Mouse (Mus musculus) lung, postnatal 0 days (tissue): Measurements from ENCODE around the gene Slc30a4.

Experiments
- CTCF ChIP-seq: IDR thresholded peaks from 2 replicates; pipeline ENCODE4 v1.5.1; 2016; ENCODE audit warnings: antibody characterized with exemption, mild to moderate bottlenecking
- EP300 ChIP-seq: IDR thresholded peaks from 2 replicates; pipeline ENCODE4 v1.6.1; 2016; ENCODE audit warnings: antibody characterized with exemption, mild to moderate bottlenecking, control low read depth

DNA sequence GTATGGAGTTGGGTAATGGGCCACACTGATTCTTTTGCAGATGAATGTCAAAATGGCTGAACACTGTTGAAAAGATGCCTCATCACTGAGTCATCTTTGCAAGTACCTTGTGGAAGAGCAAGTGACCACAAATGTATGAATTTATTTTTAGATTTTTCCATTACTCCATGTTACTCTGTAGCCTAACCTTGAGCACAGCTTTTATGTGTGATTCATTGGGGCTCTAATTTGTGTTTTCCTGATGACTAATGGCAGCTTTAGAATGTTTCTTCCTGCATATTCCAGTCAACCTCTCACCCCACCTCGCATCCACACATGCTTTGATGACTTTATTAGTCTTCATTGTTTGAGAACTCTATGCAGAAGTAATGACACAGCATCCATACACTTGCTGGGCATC is 16.8 kb upstream of the Slc30a4 start:
- TF ChIP-seq EP300 (no peak), CTCF (no peak)
